Mouse (Mus musculus) CH12.LX (cell line): ENCODE data around the gene Abca7. TPM values are rescaled to one million over a fixed set of nuclear protein-coding genes. Genes with fewer than 3 reads are reported as not detected.
A peak's percentile ranks its signal among the peaks of the same experiment; 100 is the strongest.

Experiments
- DNase-seq: peaks from one replicate; pipeline ENCODE4 v3.0.0-alpha.2; 2013; ENCODE audit errors: extremely low read depth
- H3K27ac ChIP-seq: 2 replicates; pipeline ENCODE4 v1.5.1; 2012; ENCODE audit warnings: low read depth, mild to moderate bottlenecking, control low read depth, moderate library complexity; ENCODE audit not compliant: insufficient read depth
- H3K27me3 ChIP-seq: replicated peaks from 2 replicates; pipeline ENCODE3; 2012; ENCODE audit warnings: inconsistent platforms
- H3K36me3 ChIP-seq, 2 experiments: replicated peaks in 1 of 2; 2 replicates each; pipeline versions ENCODE3 to v1.6.1; 2012; ENCODE audit warnings: inconsistent platforms in 1 of 2, low read length in 1 of 2, mild to moderate bottlenecking in 1 of 2, mixed read lengths in 1 of 2, moderate library complexity in 1 of 2; ENCODE audit not compliant: control insufficient read depth in 1 of 2, insufficient read depth in 1 of 2
- H3K4me1 ChIP-seq, 2 experiments: 2 replicates each; pipeline ENCODE4 v1.6.1; 2012; ENCODE audit warnings: inconsistent platforms in 1 of 2, moderate library complexity in 1 of 2; ENCODE audit not compliant: insufficient read depth in 2 of 2, control insufficient read depth in 1 of 2
- H3K4me2 ChIP-seq: 2 replicates; pipeline ENCODE4 v1.6.1; 2012; ENCODE audit warnings: low read depth, mild to moderate bottlenecking, control low read depth; ENCODE audit not compliant: poor library complexity, insufficient read depth, severe bottlenecking
- H3K4me3 ChIP-seq, 3 experiments: fragments of 150-350 bp in 1 of 3; sonication (generic) in 1 of 3; replicated peaks in 1 of 3; 2 replicates each; pipeline versions ENCODE3 to v1.5.1; 2011 to 2012; ENCODE audit warnings: low read depth in 2 of 3, low read length in 2 of 3, mild to moderate bottlenecking in 2 of 3, moderate library complexity in 2 of 3, control low read depth in 1 of 3, improper control_type of control experiment in 1 of 3, inconsistent platforms in 1 of 3, mixed read lengths in 1 of 3; ENCODE audit not compliant: poor library complexity in 1 of 3
- H3K79me2 ChIP-seq: replicated peaks from 2 replicates; pipeline ENCODE4 v1.6.1; 2012; ENCODE audit warnings: mild to moderate bottlenecking, moderate library complexity; ENCODE audit not compliant: control insufficient read depth, poor library complexity, insufficient read depth, severe bottlenecking; ENCODE audit errors: extremely low read depth
- H3K9ac ChIP-seq: 2 replicates; pipeline ENCODE4 v1.6.1; 2012; ENCODE audit warnings: low read depth, mild to moderate bottlenecking, control low read depth, moderate library complexity; ENCODE audit not compliant: insufficient read depth
- H3K9me3 ChIP-seq: replicated peaks from 2 replicates; pipeline ENCODE3; 2012; ENCODE audit warnings: low read length, inconsistent platforms, mixed read lengths
- BHLHE40 ChIP-seq: IDR thresholded peaks from 2 replicates; pipeline ENCODE4 v1.6.1; 2011; ENCODE audit warnings: mild to moderate bottlenecking, low read depth, low read length, improper control_type of control experiment
- CHD1 ChIP-seq: IDR thresholded peaks from 2 replicates; pipeline ENCODE4 v1.6.1; 2012; ENCODE audit warnings: low read depth, low read length, improper control_type of control experiment, inconsistent platforms
- CHD2 ChIP-seq: IDR thresholded peaks from 2 replicates; pipeline ENCODE4 v1.6.1; 2011; ENCODE audit warnings: low read length, improper control_type of control experiment
- CTCF ChIP-seq, 2 experiments: IDR thresholded peaks in 1 of 2; conservative IDR thresholded peaks in 1 of 2; 2 replicates each; pipeline ENCODE4 v1.5.1; 2011 to 2012; ENCODE audit warnings: low read depth in 2 of 2, low read length in 2 of 2, improper control_type of control experiment in 1 of 2, inconsistent platforms in 1 of 2, mild to moderate bottlenecking in 1 of 2, moderate library complexity in 1 of 2
- E2F4 ChIP-seq: IDR thresholded peaks from 2 replicates; pipeline ENCODE4 v1.6.1; 2011; ENCODE audit warnings: low read depth, low read length, improper control_type of control experiment; ENCODE audit not compliant: insufficient replicate concordance
- ELF1 ChIP-seq: IDR thresholded peaks from 2 replicates; pipeline ENCODE4 v1.6.1; 2014; ENCODE audit warnings: low read depth, mild to moderate bottlenecking, inconsistent platforms, low read length, improper control_type of control experiment
- EP300 ChIP-seq: IDR thresholded peaks from 2 replicates; pipeline ENCODE4 v1.6.1; 2011; ENCODE audit warnings: low read length, improper control_type of control experiment
- ETS1 ChIP-seq: conservative IDR thresholded peaks from 2 replicates; pipeline ENCODE4 v1.6.1; 2012; ENCODE audit warnings: low read depth, mild to moderate bottlenecking, inconsistent platforms, low read length, improper control_type of control experiment, moderate library complexity
- GABPA ChIP-seq: IDR thresholded peaks from 2 replicates; pipeline ENCODE4 v1.6.1; 2012; ENCODE audit warnings: low read depth, low read length, improper control_type of control experiment, inconsistent platforms; ENCODE audit not compliant: insufficient replicate concordance
- HCFC1 ChIP-seq: IDR thresholded peaks from 2 replicates; pipeline ENCODE4 v1.6.1; 2012; ENCODE audit warnings: low read depth, mild to moderate bottlenecking, inconsistent platforms, low read length, improper control_type of control experiment
- IRF4 ChIP-seq: IDR thresholded peaks from 2 replicates; pipeline ENCODE4 v1.6.1; 2014; ENCODE audit warnings: low read depth, mild to moderate bottlenecking, inconsistent platforms, low read length, improper control_type of control experiment
- JUN ChIP-seq: IDR thresholded peaks from 2 replicates; pipeline ENCODE4 v1.6.1; 2011; ENCODE audit warnings: low read depth, mild to moderate bottlenecking, low read length, improper control_type of control experiment, moderate library complexity; ENCODE audit not compliant: insufficient read depth
- JUND ChIP-seq: conservative IDR thresholded peaks from 2 replicates; pipeline ENCODE4 v1.6.1; 2011; ENCODE audit warnings: low read depth, low read length, improper control_type of control experiment
- KAT2A ChIP-seq: IDR thresholded peaks from 2 replicates; pipeline ENCODE4 v1.6.1; 2012; ENCODE audit warnings: low read length, improper control_type of control experiment, inconsistent platforms; ENCODE audit not compliant: insufficient replicate concordance
- MAFK ChIP-seq: IDR thresholded peaks from 2 replicates; pipeline ENCODE4 v1.6.1; 2011; ENCODE audit warnings: low read length, improper control_type of control experiment; ENCODE audit not compliant: insufficient replicate concordance
- MAX ChIP-seq: IDR thresholded peaks from 2 replicates; pipeline ENCODE4 v1.6.1; 2011; ENCODE audit warnings: low read length, improper control_type of control experiment
- MAZ ChIP-seq: IDR thresholded peaks from 2 replicates; pipeline ENCODE4 v1.6.1; 2012; ENCODE audit warnings: low read depth, mild to moderate bottlenecking, inconsistent platforms, low read length, improper control_type of control experiment, moderate library complexity
- MEF2A ChIP-seq: IDR thresholded peaks from 2 replicates; pipeline ENCODE4 v1.6.1; 2014; ENCODE audit warnings: low read depth, mild to moderate bottlenecking, inconsistent platforms, low read length, improper control_type of control experiment, borderline replicate concordance
- MXI1 ChIP-seq: IDR thresholded peaks from 2 replicates; pipeline ENCODE4 v1.6.1; 2011; ENCODE audit warnings: mild to moderate bottlenecking, low read depth, low read length, improper control_type of control experiment
- MYC ChIP-seq: IDR thresholded peaks from 2 replicates; pipeline ENCODE4 v1.6.1; 2011; ENCODE audit warnings: low read depth, mild to moderate bottlenecking, improper control_type of control experiment, low read length
- NELFE ChIP-seq: IDR thresholded peaks from 2 replicates; pipeline ENCODE4 v1.6.1; 2011; ENCODE audit warnings: low read depth, low read length, improper control_type of control experiment
- NRF1 ChIP-seq: IDR thresholded peaks from 2 replicates; pipeline ENCODE4 v1.6.1; 2014; ENCODE audit warnings: low read depth, mild to moderate bottlenecking, inconsistent platforms, low read length, improper control_type of control experiment, moderate library complexity
- PAX5 ChIP-seq: IDR thresholded peaks from 2 replicates; pipeline ENCODE4 v1.6.1; 2012; ENCODE audit warnings: low read length, inconsistent platforms, mixed read lengths
- POLR2A ChIP-seq: IDR thresholded peaks from 2 replicates; pipeline ENCODE4 v1.6.1; 2011; ENCODE audit warnings: low read depth, mild to moderate bottlenecking, improper control_type of control experiment, low read length
- POLR2AphosphoS2 ChIP-seq: IDR thresholded peaks from 2 replicates; pipeline ENCODE4 v1.6.1; 2011; ENCODE audit warnings: low read depth, low read length, improper control_type of control experiment
- RAD21 ChIP-seq: IDR thresholded peaks from 2 replicates; pipeline ENCODE4 v1.6.1; 2011; ENCODE audit warnings: low read depth, mild to moderate bottlenecking, low read length, improper control_type of control experiment, moderate library complexity
- RCOR1 ChIP-seq: conservative IDR thresholded peaks from 2 replicates; pipeline ENCODE4 v1.6.1; 2012; ENCODE audit warnings: low read depth, mild to moderate bottlenecking, inconsistent platforms, low read length, improper control_type of control experiment
- SIN3A ChIP-seq: IDR thresholded peaks from 2 replicates; pipeline ENCODE4 v1.6.1; 2012; ENCODE audit warnings: low read length, improper control_type of control experiment, inconsistent platforms
- SMC3 ChIP-seq: IDR thresholded peaks from 2 replicates; pipeline ENCODE4 v1.6.1; 2011; ENCODE audit warnings: low read depth, low read length, improper control_type of control experiment
- TBP ChIP-seq: conservative IDR thresholded peaks from 2 replicates; pipeline ENCODE4 v1.6.1; 2011; ENCODE audit warnings: low read depth, low read length, improper control_type of control experiment
- TCF12 ChIP-seq: IDR thresholded peaks from 2 replicates; pipeline ENCODE4 v1.6.1; 2014; ENCODE audit warnings: low read depth, mild to moderate bottlenecking, inconsistent platforms, low read length, improper control_type of control experiment
- UBTF ChIP-seq: IDR thresholded peaks from 2 replicates; pipeline ENCODE4 v1.6.1; 2012; ENCODE audit warnings: low read depth, mild to moderate bottlenecking, inconsistent platforms, low read length, improper control_type of control experiment, moderate library complexity
- USF1 ChIP-seq: IDR thresholded peaks from 2 replicates; pipeline ENCODE4 v1.6.1; 2014; ENCODE audit warnings: low read depth, mild to moderate bottlenecking, inconsistent platforms, low read length, improper control_type of control experiment
- USF2 ChIP-seq: conservative IDR thresholded peaks from 2 replicates; pipeline ENCODE4 v1.6.1; 2011; ENCODE audit warnings: low read depth, low read length, improper control_type of control experiment
- ZC3H11A ChIP-seq: IDR thresholded peaks from 2 replicates; pipeline ENCODE4 v1.6.1; 2012; ENCODE audit warnings: low read depth, mild to moderate bottlenecking, inconsistent platforms, low read length, improper control_type of control experiment
- ZKSCAN1 ChIP-seq: IDR thresholded peaks from 2 replicates; pipeline ENCODE4 v1.6.1; 2012; ENCODE audit warnings: low read depth, inconsistent platforms, low read length, improper control_type of control experiment, borderline replicate concordance
- ZMIZ1 ChIP-seq: IDR thresholded peaks from 2 replicates; pipeline ENCODE4 v1.6.1; 2012; ENCODE audit warnings: low read depth, mild to moderate bottlenecking, inconsistent platforms, low read length, improper control_type of control experiment
- ZNF384 ChIP-seq: IDR thresholded peaks from 2 replicates; pipeline ENCODE4 v1.6.1; 2012; ENCODE audit warnings: low read depth, low read length, improper control_type of control experiment, inconsistent platforms
- dilution Hi-C: fragments of 300-500 bp; cut with MboI; formaldehyde crosslinking; loops from 2 replicates; pipeline ENCODE4 v1.14.3; 2020; ENCODE audit warnings: low sequenced_read_pairs; ENCODE audit not compliant: extremely low pct_unique_long_range_greater_than_20kb, extremely low pct_ligation_motif_present
- in situ Hi-C: fragments of 300-500 bp; cut with MboI; formaldehyde crosslinking; loops from 3 replicates; pipeline ENCODE4 v1.14.3; 2019; ENCODE audit warnings: low sequenced_read_pairs, low pct_ligation_motif_present, low pct_unique_long_range_greater_than_20kb, mixed read lengths
- polyA plus RNA-seq: library from polyadenylated mRNA; unstranded; fragments of >175 nt; gene quantifications from 2 replicates; pipeline ENCODE4 v1.2.1, GENCODE M21; 2012; ENCODE audit warnings: low read depth; ENCODE audit not compliant: insufficient read length
- total RNA-seq, 2 experiments: library from RNA; depleted of rRNA; stranded (reverse); fragments of 300-350 nt in 1 of 2; fragments of >200 nt in 1 of 2; gene quantifications; 2 replicates each; pipeline ENCODE4 v1.2.3; 2012 to 2014

Abca7 gene
- total and polyA plus RNA-seq, 3 experiments, result 2.3 to 7.0 (median 6.1) TPM

DNA sequence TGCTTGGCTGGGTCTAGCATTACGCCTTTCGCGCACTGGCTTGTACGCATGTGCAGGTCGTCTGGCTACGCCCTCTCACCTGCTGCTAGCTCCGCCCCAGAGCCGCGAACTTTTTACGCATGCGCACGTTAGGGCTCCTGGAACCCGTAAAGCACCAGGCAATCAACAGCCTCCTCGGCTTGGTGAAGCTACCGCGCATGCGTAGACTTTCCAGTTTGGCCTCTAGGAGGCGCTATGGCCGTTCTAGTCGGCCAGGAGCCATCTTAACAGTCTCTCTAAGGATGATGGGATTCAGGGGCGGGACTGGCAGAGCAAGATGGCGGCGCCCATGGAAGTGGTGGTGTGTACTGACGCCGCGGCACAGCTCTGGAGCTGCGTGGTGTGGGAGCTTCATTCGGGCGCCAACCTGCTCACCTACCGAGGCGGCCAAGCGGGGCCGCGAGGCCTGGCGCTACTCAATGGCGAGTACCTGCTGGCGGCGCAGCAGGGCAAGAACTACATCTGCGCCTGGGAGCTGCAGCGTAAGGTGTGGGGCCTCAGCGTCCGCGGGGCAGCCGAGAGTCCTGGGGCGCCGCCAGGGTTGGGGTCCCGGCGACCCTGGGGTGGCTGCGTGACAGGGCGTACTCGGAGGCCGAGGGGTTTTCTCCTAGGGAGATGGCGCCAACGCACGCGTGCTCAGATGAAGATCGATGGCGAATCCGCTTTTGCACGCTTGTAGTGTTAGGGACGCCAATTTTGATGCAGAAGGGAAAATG lies 36.3 kb upstream of the Abca7 start, which contains the start of gene Wdr18:
Wdr18 (plus strand) TSS at position 306 of the 755 bp plus-strand sequence.
- Histone ChIP-seq H3K4me1 (peaks cover 20 to 43% of the 10 kb centered on the region in 2 experiments), H3K27ac (peak within 1 kb of the TSS; percentile 11; the same call in 1 of the 2 replicates), H3K4me2 (peak within 1 kb of the TSS; percentile 83), H3K27me3 (no peaks in the 10 kb centered on the region), H3K79me2 (peaks cover 22% of the 10 kb centered on the region), H3K36me3 (peaks cover 29 to 41% of the 10 kb centered on the region in 2 experiments), H3K9me3 (no peaks in the 10 kb centered on the region), H3K9ac (peak within 1 kb of the TSS; percentile 63), H3K4me3 (peak within 1 kb of the TSS; percentile 85 to 100 (median 96))
- TF ChIP-seq JUND (no peak), NRF1 (peak; percentile 90), SIN3A (peak; percentile 90), IRF4 (peak; percentile 51; the same call in 1 of the 2 replicates), MXI1 (peak; percentile 98), ELF1 (peak; percentile 65), MAZ (no peak), RAD21 (peak; percentile 83), HCFC1 (peak; percentile 91), USF1 (no peak), MAX (peak; percentile 61; the same call in 1 of the 2 replicates), JUN (no peak), NELFE (peak; percentile 82), E2F4 (no peak), PAX5 (no peak), ZNF384 (no peak), BHLHE40 (peak; percentile 48), TBP (peak; percentile 74; the same call in 1 of the 2 replicates), CTCF (conservative IDR thresholded peaks at IDR 0.05 in 1 of 2, IDR thresholded peaks at IDR 0.05 in 1 of 2; ENCODE audit: low read depth in 2 of 2, low read length in 2 of 2) (peak; percentile 56 to 96), SMC3 (peak; percentile 61), EP300 (no peak), KAT2A (peak; percentile 82; the same call in 1 of the 2 replicates), CHD2 (no peak), CHD1 (no peak), MAFK (no peak), GABPA (no peak), RCOR1 (no peak), ETS1 (no peak), POLR2A (peak; percentile 87), MEF2A (peak; percentile 65; the same call in 1 of the 2 replicates), ZKSCAN1 (no peak), USF2 (no peak), POLR2AphosphoS2 (peak; percentile 60; the same call in 1 of the 2 replicates), TCF12 (peak; percentile 92), UBTF (no peak), ZMIZ1 (no peak), ZC3H11A (no peak; the same call in 1 of the 2 replicates), MYC (peak; percentile 60; the same call in 1 of the 2 replicates)
- dilution Hi-C loops, result no loop called here
- in situ Hi-C loops, result loop anchor here (5.0 kb wide), 1 partner anchor 33 kb away; the partner anchor contains the start of gene Arid3a
- peak; percentile 99 for DNase-seq
